Mouse (Mus musculus) liver, embryonic 12.5 days (tissue): ENCODE measurements around the gene Zfp961. TPM values are rescaled to one million over a fixed set of nuclear protein-coding genes. Genes with fewer than 3 reads are reported as not detected.
"Not testable (repeated sequence)": the region's sequence is repeated elsewhere in the genome, so short reads cannot be mapped to it uniquely, and the experiment has no call there.

Experiments
- ATAC-seq: fragments of 200-750 bp; cut with Nextera tagmentation; 2 replicates; pipeline ENCODE4 v1.8.0; 2017; ENCODE audit warnings: moderate number of reproducible peaks, mild to moderate bottlenecking, moderate library complexity
- H3K27ac ChIP-seq: fragments of 300-500 bp; sonication (generic); 2 replicates; pipeline ENCODE4 v1.5.1; 2016; ENCODE audit warnings: mild to moderate bottlenecking
- H3K27me3 ChIP-seq: fragments of 300-500 bp; sonication (generic); replicated peaks from 2 replicates; pipeline ENCODE4 v1.6.1; 2016; ENCODE audit warnings: mild to moderate bottlenecking, moderate library complexity
- H3K36me3 ChIP-seq: fragments of 300-500 bp; sonication (generic); 2 replicates; pipeline ENCODE4 v1.6.1; 2016; ENCODE audit warnings: mild to moderate bottlenecking, moderate library complexity
- H3K4me1 ChIP-seq: fragments of 300-500 bp; sonication (generic); 2 replicates; pipeline ENCODE4 v1.6.1; 2016
- H3K4me2 ChIP-seq: fragments of 300-500 bp; sonication (generic); 2 replicates; pipeline ENCODE4 v1.6.1; 2016; ENCODE audit warnings: mild to moderate bottlenecking, moderate library complexity
- H3K4me3 ChIP-seq: fragments of 300-500 bp; sonication (generic); 2 replicates; pipeline ENCODE4 v1.5.1; 2016; ENCODE audit warnings: mild to moderate bottlenecking, moderate library complexity
- H3K9ac ChIP-seq: fragments of 300-500 bp; sonication (generic); 2 replicates; pipeline ENCODE4 v1.6.1; 2016; ENCODE audit warnings: mild to moderate bottlenecking, moderate library complexity
- H3K9me3 ChIP-seq: fragments of 300-500 bp; sonication (generic); replicated peaks from 2 replicates; pipeline ENCODE4 v1.6.1; 2016; ENCODE audit warnings: mild to moderate bottlenecking, moderate library complexity
- WGBS: fragments of 180-500 bp; shearing (Covaris S2); methylation state at CpG from one replicate; pipeline ENCODE4 v1.1.7; 2016; ENCODE audit not compliant: insufficient replicate concordance; 5-methylcytosine and 5-hydroxymethylcytosine counted together
- polyA plus RNA-seq: library from polyadenylated mRNA; unstranded; fragments of >200 nt; fragmentation: Nextera tagmentation; extraction: Ambion mirVana; gene quantifications from 2 replicates; pipeline ENCODE4 v1.2.1, GENCODE M21; 2016

The Zfp961 gene
- polyA plus RNA-seq, 1 experiment from 2014 or later: 13.4 TPM

DNA sequence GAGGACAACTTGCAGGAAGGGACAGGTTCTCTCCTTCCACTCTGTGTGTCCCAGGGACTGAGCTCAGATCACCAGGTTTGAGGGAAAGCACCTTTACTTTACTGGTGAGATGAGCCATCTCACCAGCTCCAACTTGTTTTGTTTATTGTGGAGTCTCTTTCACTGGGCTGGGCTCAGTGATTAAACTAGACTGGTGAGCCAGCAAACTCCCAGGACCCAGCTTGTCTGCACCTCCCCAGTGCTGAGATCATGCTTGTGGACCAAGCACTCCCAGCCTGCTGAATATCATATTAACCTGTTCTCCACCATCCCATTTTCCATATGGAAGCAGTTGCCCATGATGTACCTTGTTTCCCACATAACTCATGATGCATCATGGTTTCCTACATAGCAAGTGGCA, 52.1 kb downstream of the Zfp961 start:
- no peaks in the 10 kb centered on the region for H3K9me3 ChIP-seq
- H3K4me2 ChIP-seq: no peak overlapping the region
- H3K36me3 ChIP-seq: no peaks in the 10 kb centered on the region
- no peak for ATAC-seq
- H3K27me3 ChIP-seq: no peaks in the 10 kb centered on the region
- H3K4me3 ChIP-seq: no peak overlapping the region
- H3K4me1 ChIP-seq: no peaks in the 10 kb centered on the region
- no peak overlapping the region for H3K9ac ChIP-seq
- no peak overlapping the region for H3K27ac ChIP-seq

DNA sequence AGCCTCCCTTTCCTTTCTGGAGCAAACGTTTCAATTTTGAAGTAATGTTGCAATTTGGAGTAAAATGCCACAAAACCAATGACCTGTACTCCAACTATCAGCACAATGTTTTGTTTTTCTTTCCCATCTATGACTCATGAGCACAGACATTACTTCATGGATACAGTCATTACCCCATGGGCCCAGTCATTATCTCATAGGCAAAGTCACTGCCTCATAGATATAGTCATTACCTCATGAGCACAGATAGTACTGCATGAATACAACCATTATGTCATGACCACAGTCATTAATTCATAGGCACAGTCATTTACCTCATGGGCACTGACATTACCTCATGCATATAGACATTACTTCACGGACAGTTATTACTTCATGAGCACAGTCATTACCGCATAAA, 55.1 kb downstream of the Zfp961 start:
- no peaks in the 10 kb centered on the region for H3K9me3 ChIP-seq
- H3K36me3 ChIP-seq: no peaks in the 10 kb centered on the region
- no peak overlapping the region for H3K4me3 ChIP-seq
- H3K27ac ChIP-seq: no peak overlapping the region
- no peak overlapping the region for H3K9ac ChIP-seq
- WGBS: 54% methylated on average over 3 of the region's 3 CpGs
- H3K4me2 ChIP-seq: no peak overlapping the region
- no peaks in the 10 kb centered on the region for H3K27me3 ChIP-seq
- no peaks in the 10 kb centered on the region for H3K4me1 ChIP-seq
- no peak for ATAC-seq

DNA sequence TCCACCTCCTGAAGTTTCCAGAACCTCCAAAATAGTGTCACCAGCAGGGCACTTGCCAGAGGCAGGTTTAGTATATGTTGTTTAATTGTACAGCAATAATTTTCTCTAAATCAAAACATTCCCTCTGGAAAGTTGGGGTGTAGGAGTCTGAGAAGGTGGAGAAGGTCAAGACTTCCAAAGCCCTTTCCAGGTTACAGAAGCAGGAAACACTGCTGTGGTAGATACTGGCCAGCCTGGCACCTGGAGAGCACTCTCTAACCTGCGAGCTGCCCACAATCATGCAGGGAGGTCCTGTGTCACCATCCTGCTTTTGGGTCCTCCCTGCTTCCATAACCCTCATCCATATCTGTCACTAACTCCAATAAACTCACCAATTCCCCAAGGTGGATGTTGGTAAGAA, 55.9 kb downstream of the Zfp961 start:
- ATAC-seq: no peak
- Histone ChIP-seq H3K4me2 (no peak overlapping the region), H3K27me3 (no peaks in the 10 kb centered on the region), H3K9me3 (no peaks in the 10 kb centered on the region), H3K36me3 (no peaks in the 10 kb centered on the region), H3K4me3 (no peak overlapping the region), H3K9ac (no peak overlapping the region), H3K4me1 (no peaks in the 10 kb centered on the region), H3K27ac (no peak overlapping the region)
- WGBS: 54% methylated on average over 1 of the region's 1 CpGs

DNA sequence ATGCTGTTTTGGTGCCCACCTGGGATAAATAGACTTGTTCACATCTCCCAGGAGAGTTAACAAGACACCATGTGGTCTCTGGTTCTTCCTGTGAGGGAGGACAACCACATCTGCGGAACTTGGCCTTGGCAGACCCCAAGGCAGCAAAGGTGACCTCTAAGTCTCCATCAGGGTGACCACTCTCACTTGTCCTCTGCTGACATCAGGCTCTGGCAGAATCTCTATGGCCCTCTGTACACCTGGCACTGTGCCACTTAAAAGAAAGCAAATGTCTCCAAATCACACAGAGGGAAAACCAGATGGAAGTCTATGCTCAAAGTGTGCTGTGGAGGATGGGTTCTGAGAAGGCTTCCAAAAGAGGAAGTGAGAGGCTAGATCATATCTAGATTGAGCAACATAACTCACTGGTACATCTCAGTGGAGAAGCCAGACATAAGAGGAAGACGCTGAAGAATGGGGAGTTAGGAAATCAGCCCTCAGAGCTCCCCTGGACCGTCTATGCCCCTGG, 57.4 kb downstream of the Zfp961 start:
- no peak overlapping the region for H3K9ac ChIP-seq
- H3K27ac ChIP-seq: no peak overlapping the region
- H3K9me3 ChIP-seq: no peaks in the 10 kb centered on the region
- WGBS: 15% methylated on average over 3 of the region's 3 CpGs
- H3K36me3 ChIP-seq: no peaks in the 10 kb centered on the region
- H3K4me1 ChIP-seq: no peaks in the 10 kb centered on the region
- no peak overlapping the region for H3K4me3 ChIP-seq
- no peaks in the 10 kb centered on the region for H3K27me3 ChIP-seq
- ATAC-seq: no peak
- no peak overlapping the region for H3K4me2 ChIP-seq

DNA sequence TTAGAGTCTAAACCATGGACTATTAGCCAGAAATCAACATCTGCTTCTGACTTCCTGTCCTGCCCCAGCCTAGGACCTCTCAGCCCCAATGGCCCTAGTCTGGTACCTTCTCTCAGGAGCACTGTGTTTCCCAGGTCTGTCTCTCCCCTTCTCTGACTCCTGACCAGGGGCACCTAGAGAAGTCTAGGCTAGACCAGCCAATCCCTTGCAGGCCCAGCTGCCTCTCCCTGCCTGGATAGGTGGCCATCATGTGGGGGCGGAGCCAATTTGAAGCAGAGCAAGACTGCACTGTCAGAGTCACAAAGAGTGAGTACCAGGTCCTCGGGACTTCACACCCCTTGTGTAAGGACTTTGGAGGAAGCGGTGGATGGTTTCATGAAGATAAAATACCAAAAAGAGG, 58.6 kb downstream of the Zfp961 start, which contains the start of gene Cyp4f18:
Cyp4f18 (minus strand) TSS at position 154 of the 400 bp plus-strand sequence.
- Histone ChIP-seq H3K36me3 (no peaks in the 10 kb centered on the region), H3K4me1 (no peaks in the 10 kb centered on the region), H3K4me3 (no peak within 1 kb of the TSS), H3K9me3 (no peaks in the 10 kb centered on the region), H3K9ac (no peak within 1 kb of the TSS), H3K4me2 (no peak within 1 kb of the TSS), H3K27ac (no peak within 1 kb of the TSS), H3K27me3 (no peaks in the 10 kb centered on the region)
- WGBS: 48% methylated on average over 3 of the region's 3 CpGs
- no peak for ATAC-seq

DNA sequence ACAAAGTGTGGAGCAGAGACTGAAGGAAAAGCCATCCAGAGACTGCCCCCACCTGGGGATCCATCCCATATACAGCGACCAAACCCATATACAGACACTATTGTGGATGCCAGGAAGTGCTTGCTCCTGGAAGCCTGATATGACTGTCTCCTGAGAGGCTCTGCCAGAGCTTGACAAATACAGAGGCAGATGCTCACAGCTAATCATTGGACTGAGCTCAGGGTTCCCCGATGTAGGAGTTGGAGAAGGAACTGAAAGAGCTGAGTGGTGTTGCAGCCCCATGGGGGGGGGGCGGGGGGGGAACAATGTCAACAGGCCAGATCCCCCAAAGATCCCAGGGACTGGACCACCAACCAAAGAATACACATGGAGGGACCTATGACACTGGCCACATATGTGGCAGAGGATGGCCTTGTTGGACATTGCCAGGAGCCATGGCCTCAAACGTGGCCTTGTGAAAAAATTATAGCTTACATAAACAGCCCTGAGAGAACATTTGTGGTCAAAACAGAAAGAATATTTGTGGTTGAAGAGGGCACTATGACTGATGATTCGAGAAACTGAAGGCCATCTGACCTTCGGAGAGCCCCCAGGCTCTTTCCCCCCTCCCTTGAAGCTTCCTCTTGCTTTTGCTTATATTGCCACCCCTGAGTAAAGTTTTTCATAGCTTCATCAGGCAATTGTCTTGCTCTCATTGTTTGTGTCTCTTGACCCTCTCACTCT, 62.8 kb downstream of the Zfp961 start:
- not testable (repeated sequence) for H3K36me3 ChIP-seq, H3K27me3 ChIP-seq, ATAC-seq, H3K9me3 ChIP-seq, H3K9ac ChIP-seq, H3K4me2 ChIP-seq, H3K4me1 ChIP-seq, H3K4me3 ChIP-seq, H3K27ac ChIP-seq
- 50% methylated on average over 6 of the region's 6 CpGs for WGBS

DNA sequence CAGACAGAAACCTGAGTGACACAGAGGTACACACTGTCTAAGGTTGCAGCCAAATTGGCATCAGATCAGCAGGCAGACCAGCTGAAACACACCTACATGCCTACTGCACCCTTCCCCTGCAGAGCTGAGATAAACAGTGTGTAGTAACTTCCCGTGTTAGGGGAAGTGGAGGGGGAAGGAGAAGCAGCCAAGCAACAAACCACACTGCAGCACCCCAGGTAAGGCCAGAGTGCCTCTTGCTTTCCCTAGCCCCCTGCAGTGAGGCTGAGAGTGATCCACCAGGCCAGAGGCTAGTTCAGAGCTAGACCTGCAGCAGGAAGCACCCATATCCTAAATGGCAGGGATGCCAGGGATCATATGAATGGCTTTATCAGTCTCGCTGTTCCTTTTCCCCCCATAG, 66.5 kb downstream of the Zfp961 start:
- WGBS: 31% methylated on average over 2 of the region's 2 CpGs
- H3K4me1 ChIP-seq, H3K4me2 ChIP-seq, H3K36me3 ChIP-seq, H3K27ac ChIP-seq, H3K9me3 ChIP-seq, H3K9ac ChIP-seq, H3K27me3 ChIP-seq, H3K4me3 ChIP-seq, ATAC-seq: not testable (repeated sequence)

DNA sequence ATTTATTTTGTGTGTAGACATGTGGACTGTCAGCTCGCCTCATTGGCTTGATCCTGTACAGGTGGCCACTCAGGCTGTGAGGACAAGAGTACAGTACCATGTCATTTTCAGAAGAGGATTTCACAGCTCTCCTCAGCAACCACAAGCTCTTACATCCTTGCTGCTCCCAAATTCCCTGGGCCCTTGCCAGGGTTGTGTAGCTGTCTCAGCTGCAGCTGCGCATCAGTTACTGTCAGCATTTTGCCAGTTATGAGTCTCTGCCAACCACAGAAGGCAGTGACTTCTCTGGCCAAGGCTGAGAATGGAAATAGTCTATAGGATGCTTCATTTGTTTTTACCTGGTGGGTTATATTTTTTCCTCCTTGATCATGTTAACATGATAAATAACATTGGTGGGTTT, 67.3 kb downstream of the Zfp961 start:
- Histone ChIP-seq H3K9ac (no peak overlapping the region), H3K4me1 (no peaks in the 10 kb centered on the region), H3K27me3 (no peaks in the 10 kb centered on the region), H3K9me3 (no peaks in the 10 kb centered on the region), H3K27ac (no peak overlapping the region), H3K4me2 (no peak overlapping the region), H3K36me3 (no peaks in the 10 kb centered on the region), H3K4me3 (no peak overlapping the region)
- WGBS: 54% methylated on average over 2 of the region's 2 CpGs
- ATAC-seq: no peak

DNA sequence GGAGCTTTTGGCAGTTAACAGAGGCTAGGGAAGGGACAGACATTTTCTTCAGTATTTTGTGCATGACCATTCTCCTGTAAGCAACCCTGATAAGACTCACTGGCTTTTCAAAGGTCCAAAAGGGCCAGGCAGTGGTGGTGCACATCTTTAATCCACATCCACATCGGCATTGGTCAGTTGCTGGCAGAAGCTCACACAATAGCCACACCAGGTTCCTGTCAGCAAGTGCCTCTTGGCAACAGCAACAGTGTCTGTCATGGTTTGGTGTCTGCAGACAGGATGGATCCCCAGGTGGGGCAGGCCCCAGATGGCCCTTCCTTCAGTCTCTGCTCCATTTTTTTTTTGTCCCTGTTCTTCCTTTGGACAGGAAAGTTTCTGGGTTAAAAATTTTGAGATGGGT, 68.2 kb downstream of the Zfp961 start:
- WGBS: 63% methylated on average over 1 of the region's 1 CpGs
- not testable (repeated sequence) for H3K4me2 ChIP-seq, H3K9me3 ChIP-seq, ATAC-seq, H3K4me1 ChIP-seq, H3K9ac ChIP-seq, H3K4me3 ChIP-seq, H3K27me3 ChIP-seq, H3K27ac ChIP-seq, H3K36me3 ChIP-seq

DNA sequence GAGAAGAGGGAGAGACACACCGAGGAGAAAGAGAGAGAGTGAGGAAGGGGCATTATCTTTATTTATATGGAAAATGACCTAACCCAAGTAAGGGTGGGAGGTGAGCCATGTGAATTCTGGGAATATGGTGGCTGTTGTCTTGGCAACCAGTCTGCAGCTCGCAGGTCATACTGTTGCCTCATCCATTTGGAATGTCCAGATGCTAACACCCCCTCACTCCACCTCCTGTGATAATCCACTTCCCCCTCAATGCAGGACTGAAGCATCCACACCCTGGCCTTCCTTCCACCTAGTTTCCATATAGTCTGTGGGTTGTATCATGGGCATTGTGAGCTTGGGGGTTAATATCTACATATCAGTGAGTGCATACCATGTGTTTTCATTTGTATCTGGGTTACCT, 69.0 kb downstream of the Zfp961 start:
- no peaks in the 10 kb centered on the region for H3K4me1 ChIP-seq
- H3K27ac ChIP-seq: no peak overlapping the region
- WGBS: 58% methylated on average over 2 of the region's 2 CpGs
- H3K36me3 ChIP-seq: no peaks in the 10 kb centered on the region
- no peaks in the 10 kb centered on the region for H3K9me3 ChIP-seq
- ATAC-seq: no peak
- H3K4me2 ChIP-seq: no peak overlapping the region
- H3K4me3 ChIP-seq: no peak overlapping the region
- no peak overlapping the region for H3K9ac ChIP-seq
- H3K27me3 ChIP-seq: no peaks in the 10 kb centered on the region

DNA sequence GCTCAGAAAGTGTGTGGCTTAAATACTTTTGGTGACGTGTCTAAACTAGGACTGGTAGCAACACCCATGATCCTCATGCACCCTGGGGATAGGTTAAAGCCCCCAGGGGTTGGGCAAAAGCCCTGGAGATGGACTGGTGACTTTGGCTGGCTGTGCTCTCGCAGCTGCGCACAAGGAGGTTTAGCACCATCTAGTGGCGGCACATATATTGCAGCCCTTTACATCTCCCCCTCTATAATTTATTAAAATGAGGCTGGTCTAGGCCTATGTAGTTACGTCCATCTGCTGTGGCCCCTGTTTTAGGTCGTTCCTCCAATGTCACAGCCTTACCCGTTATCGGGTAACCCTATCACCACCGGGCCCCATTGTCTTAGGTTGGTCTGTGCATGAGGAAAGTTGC, 74.0 kb downstream of the Zfp961 start:
- H3K4me1 ChIP-seq, H3K4me2 ChIP-seq, H3K9ac ChIP-seq, H3K4me3 ChIP-seq, H3K27ac ChIP-seq, H3K36me3 ChIP-seq, ATAC-seq, H3K27me3 ChIP-seq, H3K9me3 ChIP-seq: not testable (repeated sequence)
- WGBS: 5% methylated on average over 5 of the region's 9 CpGs

DNA sequence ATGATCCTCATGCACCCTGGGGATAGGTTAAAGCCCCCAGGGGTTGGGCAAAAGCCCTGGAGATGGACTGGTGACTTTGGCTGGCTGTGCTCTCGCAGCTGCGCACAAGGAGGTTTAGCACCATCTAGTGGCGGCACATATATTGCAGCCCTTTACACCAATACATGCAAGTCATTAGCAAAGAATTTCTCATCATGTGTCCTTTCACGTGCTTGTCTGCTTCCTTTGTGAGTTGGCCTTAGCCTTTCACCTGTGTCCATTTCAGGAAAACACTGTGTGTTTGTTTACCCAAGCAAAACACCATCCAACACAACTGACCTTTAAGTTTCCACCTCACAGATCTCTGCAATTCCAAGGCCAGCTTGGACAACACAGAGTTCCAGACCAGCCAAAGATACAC, 82.1 kb downstream of the Zfp961 start:
- not testable (repeated sequence) for ATAC-seq, H3K9me3 ChIP-seq, H3K9ac ChIP-seq, H3K27ac ChIP-seq, H3K27me3 ChIP-seq, H3K4me3 ChIP-seq, H3K4me1 ChIP-seq, H3K36me3 ChIP-seq, H3K4me2 ChIP-seq
- WGBS: 31% methylated on average over 4 of the region's 4 CpGs

DNA sequence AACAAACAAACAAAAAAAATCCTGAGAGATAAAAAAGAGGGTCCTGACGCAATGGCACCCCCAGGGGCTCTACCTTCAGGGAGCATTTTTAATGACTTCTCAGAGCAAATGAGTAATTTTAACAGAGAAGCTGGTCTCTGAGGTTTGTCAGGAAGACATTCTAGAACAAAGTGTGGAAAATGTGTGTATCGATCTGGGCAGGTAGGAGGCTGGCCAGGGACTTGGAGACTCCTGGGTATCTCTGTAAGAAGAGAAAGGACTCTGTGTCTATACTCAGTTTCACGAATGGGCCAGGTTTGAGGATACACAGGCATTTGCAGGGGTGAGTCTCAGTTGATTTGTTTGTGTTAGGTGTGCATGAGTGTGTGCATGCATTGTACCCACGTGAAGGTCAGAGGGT, 90.1 kb downstream of the Zfp961 start, which contains the start of gene Olfr372:
Olfr372 (plus strand) TSS at position 301 of the 400 bp plus-strand sequence.
- ATAC-seq, H3K4me3 ChIP-seq, H3K36me3 ChIP-seq, H3K4me2 ChIP-seq, H3K9ac ChIP-seq, H3K27ac ChIP-seq, H3K4me1 ChIP-seq, H3K27me3 ChIP-seq, H3K9me3 ChIP-seq: not testable (repeated sequence)
- 59% methylated on average over 4 of the region's 4 CpGs for WGBS
